Mouse (Mus musculus) gastrocnemius, postnatal 14 days (tissue): ENCODE measurements around the gene Ccnc. TPM values are rescaled to one million over a fixed set of nuclear protein-coding genes. Genes with fewer than 3 reads are reported as not detected.
A peak's percentile ranks its signal among the peaks of the same experiment; 100 is the strongest.
"Not testable (repeated sequence)": the region's sequence is repeated elsewhere in the genome, so short reads cannot be mapped to it uniquely, and the experiment has no call there.

Experiments used
- DNase-seq: peaks from one replicate; pipeline ENCODE4 v3.0.0; 2021; ENCODE audit warnings: mixed read lengths
- intact Hi-C: fragments of 180-260 bp; cut with DNase I; formaldehyde crosslinking; loops from one replicate; pipeline ENCODE4 v1.15.1; 2025; ENCODE audit warnings: low total_unique reads
- total RNA-seq, 2 experiments: library from RNA; stranded (reverse); gene quantifications; 2 replicates each; pipeline ENCODE4 v1.2.3; 2021

The Ccnc gene
- total RNA-seq, 2 experiments from 2014 or later = 8.8 to 12.2 TPM

DNA sequence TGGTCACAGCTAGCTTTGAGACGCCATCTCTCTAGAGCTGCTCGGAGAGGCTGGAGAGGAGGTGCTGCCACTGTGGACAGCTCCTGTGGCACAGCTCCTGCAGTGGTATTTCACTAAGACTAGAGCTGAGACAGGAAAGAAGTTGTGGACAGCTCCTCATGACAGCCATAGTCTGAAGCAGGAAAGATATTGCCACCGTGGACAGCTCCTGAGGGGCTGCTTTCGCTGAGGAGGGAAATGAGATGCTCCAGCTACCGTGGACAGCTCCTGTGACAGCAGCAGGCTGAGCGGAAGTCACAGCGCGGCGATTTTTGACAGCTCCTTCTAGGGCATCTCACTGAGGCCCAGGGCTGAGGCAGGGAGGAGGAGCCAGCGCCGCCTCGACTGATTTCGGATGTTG, 15.4 kb upstream of the Ccnc start:
- intact Hi-C loops = no loop called here
- DNase-seq = peak; percentile 82

- intact Hi-C loops = loop anchor here (10.0 kb wide), 1 partner anchor 92 kb away; no protein-coding TSS in a partner anchor
- DNase-seq = no peak
These were observed 4.7 kb upstream of the Ccnc start for GRCm38 (mm10) chr4:21722752-21723334.

- intact Hi-C loops = loop anchor here (10.0 kb wide), 1 partner anchor 88 kb away; no protein-coding TSS in a partner anchor
- peak; percentile 7 for DNase-seq
These were observed 438 bp upstream of the Ccnc start for GRCm38 (mm10) chr4:21726912-21727614.

DNA sequence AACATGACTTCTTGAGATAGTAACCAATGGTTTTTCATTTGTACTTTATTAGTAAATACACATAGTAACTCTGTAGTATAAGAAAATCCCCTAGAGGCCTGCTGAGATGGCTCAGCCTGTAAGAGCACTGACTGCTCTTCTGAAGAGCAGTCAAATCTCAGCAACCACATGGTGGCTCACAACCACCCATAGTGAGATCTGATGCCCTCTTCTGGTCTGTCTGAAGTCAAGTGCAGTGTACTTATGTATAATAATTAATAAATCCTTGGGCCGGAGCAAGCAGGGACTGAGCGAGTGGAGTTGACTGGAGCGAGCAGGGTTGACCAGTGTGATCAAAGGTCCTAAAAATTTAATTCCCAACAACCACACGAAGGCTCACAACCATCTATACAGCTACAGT, 11.7 kb downstream of the Ccnc start:
- no peak for DNase-seq
- intact Hi-C loops = no loop called here

- DNase-seq, intact Hi-C loops: not testable (repeated sequence)
These were observed 16.6 kb downstream of the Ccnc start for GRCm38 (mm10) chr4:21744142-21744541.

- DNase-seq = no peak
- intact Hi-C loops = no loop called here
These were observed 18.2 kb downstream of the Ccnc start for GRCm38 (mm10) chr4:21745723-21746122.

- intact Hi-C loops = no loop called here
- DNase-seq = no peak
These were observed 27.8 kb downstream of the Ccnc start for GRCm38 (mm10) chr4:21755123-21755789.

- no peak for DNase-seq
- intact Hi-C loops = no loop called here
These were observed 31.4 kb downstream of the Ccnc start for GRCm38 (mm10) chr4:21758860-21759259.

DNA sequence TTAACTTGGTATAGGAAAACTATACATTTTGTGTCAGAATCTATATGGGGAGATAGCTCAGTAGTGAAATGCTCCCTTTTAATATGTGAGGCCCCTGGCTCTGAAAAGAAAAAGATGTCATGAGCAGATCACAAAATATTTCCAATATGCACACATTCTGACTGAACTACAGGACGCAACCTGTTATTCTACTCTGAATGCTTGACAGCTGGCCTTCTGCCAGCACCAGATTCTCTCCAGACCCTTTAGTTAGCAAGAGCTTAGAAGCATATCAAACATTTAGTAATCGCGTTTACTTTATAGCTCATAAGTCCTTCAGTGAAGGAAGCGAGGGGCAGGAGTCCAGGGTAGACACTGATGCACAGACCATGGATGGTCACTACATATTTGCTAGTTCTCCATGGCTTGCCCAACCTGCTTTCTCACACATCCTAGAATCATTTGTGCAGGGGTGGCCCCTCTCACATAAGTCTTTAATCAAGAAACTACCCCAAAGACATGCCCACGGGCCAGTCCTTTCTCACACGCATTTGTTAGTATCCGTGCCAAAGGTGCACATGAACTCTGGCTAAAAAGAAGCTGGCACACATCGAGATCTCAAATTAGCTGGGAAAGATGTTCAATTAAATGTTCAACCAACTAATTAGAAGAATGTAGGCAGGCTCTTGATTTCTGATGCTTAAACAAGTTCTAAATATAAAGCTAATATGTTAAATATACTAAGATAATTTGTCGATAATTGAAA, 34.1 kb downstream of the Ccnc start:
- no peak for DNase-seq
- intact Hi-C loops = no loop called here

GRCm38 (mm10) chr4:21763827-21764226, 36.3 kb downstream of the Ccnc start:
- no peak for DNase-seq
- intact Hi-C loops = no loop called here

- intact Hi-C loops = no loop called here
- no peak for DNase-seq
These were observed 38.8 kb downstream of the Ccnc start for GRCm38 (mm10) chr4:21766171-21766862.

- DNase-seq = peak; percentile 72
- intact Hi-C loops = no loop called here
These were observed 39.4 kb downstream of the Ccnc start, which contains the start of the genes Usp45 and Tstd3 for GRCm38 (mm10) chr4:21766863-21767304. Gene Usp45 (plus strand): TSS chr4:21767156. Gene Tstd3 (minus strand): TSS chr4:21767212.

GRCm38 (mm10) chr4:21771064-21771463, 43.6 kb downstream of the Ccnc start:
- intact Hi-C loops = no loop called here
- no peak for DNase-seq

- intact Hi-C loops = no loop called here
- no peak for DNase-seq
These were observed 44.8 kb downstream of the Ccnc start for GRCm38 (mm10) chr4:21772306-21772705.

DNA sequence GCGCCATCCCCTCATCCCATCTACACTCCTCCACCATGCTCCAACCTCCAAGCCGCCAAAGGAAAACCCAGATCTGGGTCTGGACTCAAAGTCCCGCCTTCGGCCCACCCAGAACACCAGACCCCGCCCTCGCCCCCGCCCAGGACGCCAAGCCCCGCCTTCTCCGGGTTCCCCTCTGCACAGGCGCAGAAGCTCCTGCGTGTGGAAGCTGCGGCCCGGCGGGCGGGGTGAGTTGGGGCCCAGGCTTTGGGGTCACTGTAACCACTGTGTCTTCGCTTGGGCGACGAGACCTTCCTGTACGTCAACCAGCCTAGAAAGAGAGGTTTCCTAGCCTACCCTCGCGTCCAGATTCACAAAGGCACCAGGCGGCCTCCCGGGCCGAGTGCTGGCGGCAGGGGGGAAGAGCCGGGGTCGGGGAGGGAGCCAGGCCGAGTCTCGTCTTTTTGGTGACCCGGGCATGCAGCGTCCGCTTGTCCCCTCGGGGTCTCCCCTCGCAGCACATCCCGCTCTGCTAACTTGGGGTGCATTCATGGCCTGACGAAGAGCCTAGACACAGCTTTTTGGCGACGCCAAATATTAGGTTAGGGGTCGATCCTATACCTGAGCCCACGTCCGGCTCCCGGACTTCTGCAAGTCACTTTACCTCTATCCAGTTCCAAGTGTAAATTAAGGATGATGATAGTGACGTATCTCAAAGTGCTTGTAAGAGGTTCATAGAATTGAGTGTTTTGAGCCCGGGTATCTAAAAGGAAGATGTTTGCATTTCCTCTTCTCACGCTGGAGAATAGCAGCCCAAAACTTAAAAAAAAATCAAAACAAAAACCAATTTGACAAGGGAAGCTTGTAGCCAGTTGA, 48.8 kb downstream of the Ccnc start:
- intact Hi-C loops = no loop called here
- DNase-seq = peak; percentile 93

DNA sequence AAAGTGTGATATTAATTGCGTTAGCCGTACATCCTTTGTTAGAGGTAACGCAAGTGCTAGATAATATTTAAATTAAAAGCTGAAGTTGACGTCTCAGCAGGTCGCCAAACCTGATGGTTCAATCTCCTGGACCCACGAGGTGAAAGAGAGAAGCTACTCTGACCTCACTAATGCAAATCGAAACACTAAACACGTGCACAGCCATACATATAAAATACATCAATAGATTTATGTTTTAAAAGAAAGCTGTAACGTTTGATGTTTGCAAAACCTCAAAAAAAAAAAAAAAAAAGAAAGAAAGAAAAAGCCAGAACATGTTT, 49.4 kb downstream of the Ccnc start:
- intact Hi-C loops = no loop called here
- no peak for DNase-seq

DNA sequence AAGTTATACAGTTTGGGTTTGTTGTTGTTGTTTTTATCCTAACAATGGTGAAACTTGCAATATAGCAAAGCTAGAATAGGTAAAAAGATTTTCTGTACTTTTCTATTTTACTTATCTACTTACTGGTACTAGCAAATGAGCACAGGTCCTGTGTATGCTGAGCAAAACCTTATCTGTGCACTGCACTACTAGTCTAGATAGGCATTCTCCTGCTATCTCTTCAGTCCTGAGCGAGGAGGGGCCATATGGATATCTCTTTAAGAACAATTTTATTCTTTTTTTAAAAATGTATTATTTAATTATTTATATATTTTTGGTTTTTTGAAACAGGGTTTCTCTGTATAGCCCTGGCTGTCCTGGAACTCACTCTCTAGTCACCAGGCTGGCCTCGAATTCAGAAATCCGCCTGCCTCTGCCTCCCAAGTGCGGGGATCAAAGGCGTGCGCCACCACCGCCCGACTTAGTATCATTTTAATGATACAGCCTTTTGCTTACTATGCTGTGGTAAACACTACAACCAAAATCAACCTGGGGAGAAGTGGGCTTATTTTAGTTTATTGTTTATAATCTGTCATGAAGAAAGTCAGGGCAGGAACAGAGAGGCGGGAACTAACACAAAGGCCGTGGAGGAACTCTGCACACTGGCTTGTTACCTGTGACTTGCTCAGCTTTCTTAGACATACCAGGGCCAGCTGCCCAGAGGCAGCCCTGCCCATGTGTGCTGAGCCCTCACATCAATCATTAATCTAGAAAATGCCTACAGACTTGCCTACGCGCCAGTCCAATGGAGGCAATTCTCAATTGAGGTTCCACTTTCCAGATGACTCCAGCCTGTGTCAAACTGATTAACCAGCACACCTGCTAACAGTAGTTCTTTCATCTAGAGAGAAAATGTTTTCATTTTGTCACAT, 53.6 kb downstream of the Ccnc start:
- intact Hi-C loops = no loop called here

DNA sequence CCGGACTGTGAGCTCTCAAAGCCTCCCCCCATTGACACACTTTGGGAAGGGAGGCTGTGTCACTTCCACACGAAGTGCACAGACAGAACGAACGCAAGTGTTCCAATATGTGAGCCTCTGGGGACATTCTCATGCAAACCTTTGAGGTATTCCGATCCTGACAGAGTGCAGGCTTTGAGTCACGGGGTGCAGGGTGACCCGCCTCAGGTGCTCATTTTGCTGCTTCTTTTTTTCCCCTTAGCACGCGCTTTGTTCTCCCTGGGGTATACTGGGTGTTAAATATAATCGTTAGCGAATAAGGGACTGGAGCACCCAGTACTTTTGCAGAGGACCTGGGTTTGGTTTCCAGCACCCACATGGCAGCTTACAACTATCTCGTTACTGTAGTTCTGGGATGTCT, 58.8 kb downstream of the Ccnc start:
- intact Hi-C loops = no loop called here
- no peak for DNase-seq

More for the DNA sequence above, 53.6 kb downstream of the Ccnc start:
- DNase-seq = no peak
